19 mouse cellular contexts compared by ENCODE assay signal in the genomic region with DNA sequence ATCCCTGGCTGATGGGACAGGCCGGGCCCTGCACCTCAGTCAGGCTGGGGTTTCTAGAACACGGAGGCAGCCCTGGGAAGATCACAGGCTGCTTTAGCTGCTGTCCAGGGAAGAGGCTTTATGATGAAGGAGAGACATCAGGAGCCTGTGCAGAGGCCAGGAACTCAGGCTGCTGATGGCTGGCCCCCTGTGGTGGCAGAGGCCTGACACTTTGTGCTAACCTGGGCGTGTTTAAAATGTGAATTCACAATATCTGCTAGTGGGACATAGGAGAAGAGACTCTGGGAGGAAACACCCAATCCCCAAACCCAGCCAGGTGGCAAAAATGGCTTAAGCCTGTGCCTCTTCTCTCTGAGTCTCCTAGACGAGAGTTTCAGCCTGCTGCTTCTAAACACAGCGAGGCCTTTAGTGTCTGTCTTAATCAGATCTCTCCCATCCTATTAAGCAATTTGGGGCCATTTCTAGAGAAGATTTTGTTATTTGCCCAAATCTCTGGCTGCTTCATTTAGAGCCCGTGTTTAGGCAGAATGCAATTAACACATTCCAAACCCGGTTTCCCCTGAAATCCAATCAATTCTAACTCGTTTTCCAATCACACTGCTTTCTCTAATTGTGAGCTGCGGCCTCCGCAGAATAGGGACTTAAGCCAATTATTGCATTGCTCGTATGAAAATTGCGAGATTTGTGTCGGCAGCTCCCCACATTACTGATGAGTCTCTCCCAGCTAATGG. TPM values are rescaled to one million over a fixed set of nuclear protein-coding genes. Genes with fewer than 3 reads are reported as not detected.
DNase-seq lines count a peak whose midpoint lies in the region; ATAC-seq lines count a peak whose summit lies in the region.
"Had no signal": no experiment of that assay in that cellular context is flagged by ENCODE, and none has a peak within 500 bp of the region (broad histone marks: within the 10 kb centered on the region; RNA-seq: fewer than 3 reads in every experiment).

No protein-coding gene starts in this region.

- 44% methylated on average over 13 of the region's 13 CpGs for WGBS in embryonic facial prominence, embryonic 10.5 days
- 59% methylated on average over 13 of the region's 13 CpGs for WGBS in hindbrain, embryonic 12.5 days
- WGBS in midbrain, embryonic 15.5 days, result 26% methylated on average over 13 of the region's 13 CpGs

- peaks cover 18% of the 10 kb centered on the region for H3K27me3 ChIP-seq in embryonic facial prominence, embryonic 10.5 days (replicated peaks; ENCODE audit: low read depth, poor library complexity, severe bottlenecking)
- H3K27me3 ChIP-seq in hindbrain, embryonic 12.5 days, result peaks cover 3% of the 10 kb centered on the region; the same call in 1 of the 2 replicates
- no peaks in the 10 kb centered on the region; the same call in 1 of the 2 replicates for H3K27me3 ChIP-seq in midbrain, embryonic 15.5 days (replicated peaks)

- no peak overlapping the region for H3K4me2 ChIP-seq in hindbrain, embryonic 12.5 days (replicated peaks)
- no peak overlapping the region for H3K4me2 ChIP-seq in midbrain, embryonic 15.5 days
- H3K4me2 ChIP-seq: embryonic facial prominence, embryonic 13.5 days had no signal

- peaks cover 66% of the 10 kb centered on the region for H3K4me1 ChIP-seq in embryonic facial prominence, embryonic 10.5 days
- peaks cover 23% of the 10 kb centered on the region for H3K4me1 ChIP-seq in hindbrain, embryonic 12.5 days
- H3K4me1 ChIP-seq in midbrain, embryonic 15.5 days, result peaks cover 10% of the 10 kb centered on the region

- no peak overlapping the region for H3K9ac ChIP-seq in hindbrain, embryonic 12.5 days
- H3K9ac ChIP-seq in midbrain, embryonic 15.5 days, result 0 out of 2 replicates have a peak overlapping the region, but pooled peaks have one; percentile 1
- H3K9ac ChIP-seq: embryonic facial prominence, embryonic 13.5 days; liver, embryonic 14.5 days had no signal

- H3K4me3 ChIP-seq in embryonic facial prominence, embryonic 10.5 days, result no peak overlapping the region
- no peak overlapping the region for H3K4me3 ChIP-seq in hindbrain, embryonic 12.5 days
- H3K4me3 ChIP-seq in midbrain, embryonic 15.5 days, result no peak overlapping the region
- H3K4me3 ChIP-seq: embryonic facial prominence, embryonic 13.5 days; limb, embryonic 10.5 days; myocyte had no signal

- no peaks in the 10 kb centered on the region for H3K9me3 ChIP-seq in embryonic facial prominence, embryonic 10.5 days
- no peaks in the 10 kb centered on the region for H3K9me3 ChIP-seq in hindbrain, embryonic 12.5 days (replicated peaks)
- no peaks in the 10 kb centered on the region for H3K9me3 ChIP-seq in midbrain, embryonic 15.5 days
- H3K9me3 ChIP-seq: embryonic facial prominence, embryonic 13.5 days; limb, embryonic 10.5 days had no signal

- H3K36me3 ChIP-seq in embryonic facial prominence, embryonic 10.5 days (replicated peaks), result no peaks in the 10 kb centered on the region
- H3K36me3 ChIP-seq in hindbrain, embryonic 12.5 days, result no peaks in the 10 kb centered on the region
- H3K36me3 ChIP-seq in midbrain, embryonic 15.5 days (replicated peaks), result no peaks in the 10 kb centered on the region
- H3K36me3 ChIP-seq: embryonic facial prominence, embryonic 13.5 days; limb, embryonic 10.5 days had no signal

- no peak for ATAC-seq in hindbrain, embryonic 12.5 days (ENCODE audit: low FRiP score)
- ATAC-seq in midbrain, embryonic 15.5 days (replicated peaks), result no peak

- DNase-seq in MN1 (ENCODE audit: low spot score), result peak; percentile 36
- DNase-seq in embryonic facial prominence, embryonic 10.5 days (ENCODE audit: low spot score), result no peak
- no peak for DNase-seq in gastrocnemius, adult 8-10 months (ENCODE audit: low spot score in 2 of 2)
- no peak for DNase-seq in testis, postnatal 14 days (ENCODE audit: low spot score)
- no peak for DNase-seq in adrenal gland, postnatal 25 days
- no peak for DNase-seq in urinary bladder, postnatal 14 days (ENCODE audit: low spot score)
- DNase-seq: cerebellum, postnatal 25 days; heart, adult 18-20 months; heart, postnatal 14 days; kidney, adult 9 months; thymus, adult 18-20 months had no signal

- H3K27ac ChIP-seq in embryonic facial prominence, embryonic 10.5 days (replicated peaks), result peak overlapping the region; percentile 30
- H3K27ac ChIP-seq in hindbrain, embryonic 12.5 days, result peak overlapping the region; percentile 40; the same call in 1 of the 2 replicates
- peak overlapping the region; percentile 49 for H3K27ac ChIP-seq in midbrain, embryonic 15.5 days
- H3K27ac ChIP-seq: embryonic facial prominence, embryonic 13.5 days; limb, embryonic 10.5 days; liver, embryonic 14.5 days; macrophage had no signal

RNA-seq across cellular contexts. Expression of a gene that starts 39.5 kb away (rescaled TPM):
- polyA plus RNA-seq in embryonic facial prominence, embryonic 10.5 days (2016; fragmentation: Nextera tagmentation; extraction: Ambion mirVana), result 3.9 and 5.5 TPM in 2 replicates
- polyA plus RNA-seq in hindbrain, embryonic 12.5 days (2016; fragmentation: Nextera tagmentation; extraction: Ambion mirVana), result 6.9 and 7.1 TPM in 2 replicates
- 1.6 and 2.6 TPM in 2 replicates for polyA plus RNA-seq in midbrain, embryonic 15.5 days (2015; fragmentation: Nextera tagmentation; extraction: Ambion mirVana)
- 1 to 10 TPM in 2 of 4 experiments, under 1 TPM in 2; 0.68 to 1.5 (median 1.0) TPM for total RNA-seq in gastrocnemius, adult 8-10 months (2022)
- total RNA-seq in adrenal gland, postnatal 25 days (2021), result 0.43 and 0.82 TPM in 2 replicates
- total RNA-seq: MEL had no signal
- polyA plus RNA-seq: macrophage had no signal

RNA-seq across cellular contexts. Expression of a gene that starts 50.0 kb away (rescaled TPM):
- 57.1 and 59.5 TPM in 2 replicates for polyA plus RNA-seq in embryonic facial prominence, embryonic 10.5 days (2016; fragmentation: Nextera tagmentation; extraction: Ambion mirVana)
- polyA plus RNA-seq in hindbrain, embryonic 12.5 days (2016; fragmentation: Nextera tagmentation; extraction: Ambion mirVana), result 51.3 and 52.3 TPM in 2 replicates
- polyA plus RNA-seq in midbrain, embryonic 15.5 days (2015; fragmentation: Nextera tagmentation; extraction: Ambion mirVana), result 50.9 and 51.1 TPM in 2 replicates
- total RNA-seq in gastrocnemius, adult 8-10 months (2022), result 10 to 100 TPM in 3 of 4 experiments, 1 to 10 TPM in 1; 9.2 to 11.5 (median 10.4) TPM
- 15.4 and 16.1 TPM in 2 replicates for total RNA-seq in adrenal gland, postnatal 25 days (2021)

RNA-seq across cellular contexts. Expression of a gene that starts 51.7 kb away (rescaled TPM):
- 38.6 and 41.9 TPM in 2 replicates for polyA plus RNA-seq in embryonic facial prominence, embryonic 10.5 days (2016; fragmentation: Nextera tagmentation; extraction: Ambion mirVana)
- polyA plus RNA-seq in hindbrain, embryonic 12.5 days (2016; fragmentation: Nextera tagmentation; extraction: Ambion mirVana), result 15.2 and 20.2 TPM in 2 replicates
- 4.6 and 9.0 TPM in 2 replicates for polyA plus RNA-seq in midbrain, embryonic 15.5 days (2015; fragmentation: Nextera tagmentation; extraction: Ambion mirVana)
- total RNA-seq in gastrocnemius, adult 8-10 months (2022), result 1 to 10 TPM; 1.1 to 4.7 (median 1.7) TPM
- total RNA-seq in adrenal gland, postnatal 25 days (2021), result 2.2 and 3.8 TPM in 2 replicates
- total RNA-seq: MEL had no signal
- polyA plus RNA-seq: macrophage had no signal
